Mouse (Mus musculus): ENCODE measurements around the gene Fez1.

The Fez1 gene

DNA sequence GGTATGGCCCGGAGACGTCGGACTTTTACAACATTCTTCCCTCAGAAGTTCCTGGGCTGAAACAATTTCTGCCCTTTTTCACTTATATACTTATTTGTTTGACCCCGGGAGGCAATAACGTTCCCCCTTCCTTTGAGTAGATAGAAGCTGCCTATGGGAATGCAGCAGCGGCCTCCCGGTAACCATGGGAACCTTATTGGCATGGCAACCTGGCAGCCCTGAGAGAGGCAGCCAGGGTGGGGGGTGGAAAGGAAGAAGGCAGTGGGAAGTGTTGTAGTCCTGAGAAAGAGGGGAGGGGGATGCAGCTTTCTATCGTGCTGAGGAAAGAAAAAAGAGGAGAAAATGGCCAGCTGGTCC, at the start of gene Fez1:
Gene Fez1, plus strand, starts transcription at position 221 of the 357 bp plus-strand sequence.
- DNase-seq (ENCODE audit: low spot score in 2 of 2): no peak

DNA sequence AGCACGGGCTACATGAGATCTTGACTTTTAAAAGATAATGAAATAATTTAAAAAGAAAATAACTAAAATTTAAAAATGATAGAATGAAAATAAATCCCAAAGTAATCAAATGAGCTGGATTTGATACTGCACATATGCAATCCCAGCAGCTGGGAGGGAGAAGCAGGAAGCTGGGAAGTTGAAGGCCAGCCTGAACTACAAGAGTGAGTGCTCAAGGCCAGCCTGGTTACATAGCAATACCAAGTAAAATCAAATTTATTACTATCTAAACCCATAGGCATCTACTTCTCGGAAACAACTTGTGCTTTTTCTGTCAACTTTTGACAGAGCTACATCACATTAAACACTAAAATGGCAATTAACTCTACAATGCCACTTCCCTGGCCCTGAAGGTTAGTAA, 37.7 kb upstream of the Fez1 start:
- no peak for DNase-seq (ENCODE audit: low spot score in 2 of 2)

DNA sequence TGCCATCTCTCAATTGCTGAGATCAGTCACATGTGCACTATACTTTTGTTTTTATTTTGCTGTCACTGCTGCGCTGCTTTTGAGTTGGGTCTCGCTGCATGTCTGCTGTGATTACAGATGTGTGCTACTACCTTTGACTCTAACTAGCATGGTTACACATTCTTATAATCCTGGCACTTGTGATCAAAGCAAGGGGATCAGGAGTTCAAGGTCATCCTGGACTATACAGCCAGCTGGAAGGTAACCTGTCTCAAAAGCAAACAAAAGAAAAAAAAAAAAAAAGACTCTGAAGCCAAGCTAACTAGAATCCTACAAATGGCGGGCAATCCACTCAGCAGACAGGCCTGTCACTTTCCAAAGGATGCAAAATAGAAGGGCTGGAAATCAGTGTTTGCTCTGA, 29.5 kb upstream of the Fez1 start:
- DNase-seq (ENCODE audit: low spot score in 2 of 2): no peak

DNA sequence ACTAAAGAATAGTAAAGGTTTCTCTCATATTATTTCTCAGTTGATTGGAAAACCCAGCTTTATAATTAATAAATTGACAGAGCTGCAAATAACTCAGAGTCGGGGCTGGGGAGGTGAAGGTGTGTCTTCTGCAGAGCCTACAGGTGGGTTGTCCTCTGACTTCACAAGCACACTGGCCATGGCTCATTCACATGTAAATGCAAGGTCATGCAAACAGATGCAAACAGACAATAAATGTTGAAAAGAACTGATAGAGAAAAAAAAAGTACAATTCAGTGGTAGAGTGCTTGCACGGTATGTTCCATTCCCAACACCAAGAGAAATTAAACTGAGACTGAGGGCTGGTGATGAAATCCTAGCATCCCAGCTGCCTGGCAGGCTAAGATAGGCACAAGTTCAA, 27.2 kb upstream of the Fez1 start:
- DNase-seq (ENCODE audit: low spot score in 2 of 2): no peak

DNA sequence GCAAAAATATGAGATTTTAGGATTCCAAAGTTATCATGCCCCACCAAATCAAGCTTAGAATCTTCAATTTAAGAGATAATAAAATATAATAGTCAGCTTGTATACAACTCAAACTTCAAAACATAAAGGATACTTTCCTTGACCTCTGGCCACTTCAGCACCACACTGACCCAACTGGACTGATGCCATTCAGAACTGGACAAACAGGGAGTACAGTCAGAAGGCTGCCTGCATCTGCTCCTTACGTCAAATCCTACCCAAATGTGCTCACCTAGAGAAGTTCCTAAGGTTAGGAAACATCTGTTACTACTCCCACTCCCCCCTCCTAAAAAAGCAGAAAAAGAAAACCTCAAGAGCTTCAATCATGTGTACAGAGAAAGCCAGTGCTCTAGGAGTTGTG, 26.1 kb upstream of the Fez1 start:
- no peak for DNase-seq (ENCODE audit: low spot score in 2 of 2)

DNA sequence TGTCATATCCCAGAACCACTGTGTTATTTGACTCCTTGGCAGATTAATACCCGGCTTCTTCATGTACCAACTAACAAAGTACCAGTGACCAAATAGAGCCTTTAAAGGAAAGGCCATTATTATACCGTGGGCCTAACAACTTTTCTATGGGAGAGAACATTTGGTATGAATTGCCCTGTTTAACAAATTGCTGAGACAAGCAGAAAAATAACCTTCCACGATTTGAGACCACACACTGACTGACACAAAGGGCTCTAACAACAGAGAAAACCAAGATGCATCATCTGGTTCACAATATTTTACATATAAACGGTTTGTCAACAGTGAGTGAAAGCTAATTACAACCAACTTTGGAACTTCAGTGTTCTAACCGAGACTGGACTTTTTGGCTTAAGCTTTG, 25.4 kb upstream of the Fez1 start:
- DNase-seq (ENCODE audit: low spot score in 2 of 2): no peak

DNA sequence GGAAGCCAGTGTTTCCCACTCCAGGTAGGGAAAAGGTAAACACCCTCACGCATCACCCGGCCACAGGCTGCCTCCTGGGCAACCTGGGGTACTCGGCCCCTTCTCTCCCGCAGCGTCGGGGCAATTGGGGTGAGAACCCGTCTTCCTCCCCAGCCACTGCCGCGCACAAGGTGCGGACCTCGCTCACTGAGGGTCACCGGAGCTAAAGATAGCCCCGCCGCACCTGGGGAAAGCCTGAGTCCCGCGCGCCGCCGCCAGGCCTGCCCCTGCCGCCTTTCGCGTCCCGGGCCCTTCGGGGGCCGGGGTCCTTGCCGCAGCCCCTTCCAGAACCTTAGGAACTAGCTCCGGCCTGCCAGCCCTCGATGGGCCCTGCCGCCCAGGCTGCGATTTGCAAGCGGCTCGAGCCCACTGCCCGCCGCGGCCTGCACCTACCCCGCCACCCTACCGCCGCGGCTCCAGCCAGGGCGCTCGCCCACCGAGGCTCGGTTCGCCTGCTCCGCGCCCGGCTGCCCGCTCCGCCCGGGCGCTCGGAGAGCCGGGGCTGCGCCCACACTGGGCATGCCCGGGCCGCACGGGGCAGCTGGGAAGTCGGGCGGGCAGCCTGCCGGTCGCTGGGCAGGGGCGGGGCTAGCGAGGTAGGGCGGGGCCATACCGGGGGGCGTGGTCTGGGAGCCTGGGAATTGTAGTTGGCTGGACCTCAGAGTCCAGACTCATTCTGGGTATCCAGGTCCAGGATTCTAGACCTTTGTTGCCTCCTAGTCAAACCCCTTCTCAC, 24.7 kb upstream of the Fez1 start, which contains the start of gene Ei24:
Gene Ei24, minus strand, starts transcription at position 613 of the 775 bp plus-strand sequence.
- DNase-seq (ENCODE audit: low spot score in 2 of 2): peak; percentile 55 to 69

DNA sequence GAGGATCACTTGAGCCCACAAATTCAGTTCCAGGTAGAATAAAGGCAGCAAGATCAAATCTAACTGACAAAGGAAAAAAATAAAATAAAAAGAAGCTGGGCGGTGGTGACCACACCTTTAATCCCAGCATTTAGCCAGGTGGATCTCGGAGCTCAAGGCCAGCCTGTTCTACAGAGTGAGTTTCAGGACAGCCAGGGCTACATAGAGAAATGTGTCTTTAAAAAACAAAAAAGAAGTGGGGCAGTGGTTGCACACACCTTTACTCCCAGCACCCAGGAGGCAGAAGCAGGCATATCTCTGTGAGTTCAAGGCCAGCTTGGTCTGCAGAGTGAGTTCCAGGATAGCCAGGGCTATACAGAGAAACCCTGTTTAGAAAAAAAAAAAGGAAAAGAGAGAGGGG, 19.7 kb upstream of the Fez1 start:
- no peak for DNase-seq (ENCODE audit: low spot score in 2 of 2)

DNA sequence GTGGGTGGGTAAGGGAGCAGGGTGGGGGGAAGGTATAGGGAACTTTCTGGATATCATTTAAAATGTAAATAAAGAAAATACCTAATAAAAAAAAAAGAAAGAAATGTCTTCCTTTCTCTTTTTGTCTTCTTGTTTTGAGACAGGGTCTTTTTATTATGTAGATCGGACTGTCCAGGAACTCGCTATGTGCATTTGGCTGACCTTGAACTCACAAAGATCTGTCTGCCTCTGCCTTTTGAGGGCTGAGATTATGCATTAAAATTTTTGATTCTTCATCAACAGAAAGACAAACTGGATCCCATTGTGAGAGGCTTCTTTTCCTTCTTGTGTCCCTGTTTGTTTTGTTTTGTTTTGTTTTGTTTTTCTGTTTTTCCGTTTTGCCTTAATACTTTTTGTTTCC, 18.7 kb upstream of the Fez1 start:
- no peak for DNase-seq (ENCODE audit: low spot score in 2 of 2)

DNA sequence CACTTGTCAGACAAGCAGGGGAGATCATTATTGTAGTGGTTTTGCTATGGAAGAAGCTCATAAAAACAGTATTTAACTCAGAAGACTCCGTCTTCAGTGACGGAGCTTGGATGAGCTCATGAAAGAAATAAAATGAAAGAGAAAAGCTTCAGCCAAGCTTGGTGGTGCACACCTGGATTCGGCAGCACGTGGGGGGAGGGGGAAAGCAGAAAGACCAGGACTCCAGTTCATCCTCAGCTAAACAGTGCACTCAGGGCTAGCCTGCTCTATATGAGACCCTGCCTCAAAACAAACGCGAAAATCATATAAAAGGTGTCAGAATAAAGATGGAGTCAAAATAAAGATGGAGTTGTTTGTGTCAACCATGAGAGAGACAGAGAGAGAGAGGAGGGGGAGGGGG, 18.3 kb upstream of the Fez1 start:
- DNase-seq (ENCODE audit: low spot score in 2 of 2): no peak

DNA sequence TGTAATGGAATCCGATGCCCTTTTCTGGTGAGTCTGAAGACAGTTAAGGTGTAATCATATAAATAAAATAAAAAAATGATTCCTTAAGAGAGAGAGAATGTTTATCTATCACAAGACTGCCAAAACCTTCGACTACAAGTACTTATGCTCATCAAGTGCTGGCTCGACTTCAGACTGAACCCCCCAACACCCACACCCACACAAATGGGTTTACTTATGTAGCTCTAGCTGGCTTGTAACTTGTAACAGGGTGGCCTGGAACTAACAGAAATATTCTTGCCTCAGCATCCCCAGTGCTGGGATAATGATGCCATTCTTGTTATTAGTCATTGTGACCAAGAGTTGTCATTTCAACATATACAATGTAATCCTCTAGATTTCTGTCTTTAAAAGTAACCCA, 17.7 kb upstream of the Fez1 start:
- DNase-seq (ENCODE audit: low spot score in 2 of 2): no peak

DNA sequence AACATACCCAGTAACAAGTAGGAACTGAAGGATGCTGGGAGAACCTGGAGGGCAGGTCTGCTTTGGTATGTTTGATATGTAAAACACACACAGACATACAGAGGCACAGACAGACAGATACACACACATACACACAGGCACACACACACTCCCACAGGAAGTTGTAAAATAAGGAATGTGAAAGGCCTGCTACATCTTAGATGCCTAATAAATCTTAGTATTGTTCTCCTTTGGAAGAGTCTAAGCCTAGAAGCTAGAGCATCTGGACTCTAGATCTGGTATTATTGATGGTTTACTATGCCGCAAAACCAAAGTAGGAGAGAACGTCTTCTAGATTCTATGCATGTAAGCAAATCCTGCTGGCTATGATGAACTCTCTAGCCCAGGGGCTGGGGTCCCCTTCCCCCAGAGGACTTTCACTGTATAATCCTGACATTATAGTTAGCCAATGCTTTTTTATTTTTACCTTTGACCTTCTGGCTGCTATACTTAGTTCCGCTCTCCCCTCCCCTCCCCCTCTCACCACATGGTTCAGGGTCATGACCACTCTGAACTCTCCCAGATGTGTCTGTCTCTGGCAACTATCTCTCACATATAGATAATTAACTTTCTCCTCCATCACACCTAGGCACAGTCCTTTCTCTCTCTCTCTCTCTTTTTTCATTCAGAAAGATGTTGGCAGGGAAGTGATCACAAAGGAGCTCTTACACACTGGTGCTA, 16.2 kb upstream of the Fez1 start:
- DNase-seq (ENCODE audit: low spot score in 2 of 2): no peak

DNA sequence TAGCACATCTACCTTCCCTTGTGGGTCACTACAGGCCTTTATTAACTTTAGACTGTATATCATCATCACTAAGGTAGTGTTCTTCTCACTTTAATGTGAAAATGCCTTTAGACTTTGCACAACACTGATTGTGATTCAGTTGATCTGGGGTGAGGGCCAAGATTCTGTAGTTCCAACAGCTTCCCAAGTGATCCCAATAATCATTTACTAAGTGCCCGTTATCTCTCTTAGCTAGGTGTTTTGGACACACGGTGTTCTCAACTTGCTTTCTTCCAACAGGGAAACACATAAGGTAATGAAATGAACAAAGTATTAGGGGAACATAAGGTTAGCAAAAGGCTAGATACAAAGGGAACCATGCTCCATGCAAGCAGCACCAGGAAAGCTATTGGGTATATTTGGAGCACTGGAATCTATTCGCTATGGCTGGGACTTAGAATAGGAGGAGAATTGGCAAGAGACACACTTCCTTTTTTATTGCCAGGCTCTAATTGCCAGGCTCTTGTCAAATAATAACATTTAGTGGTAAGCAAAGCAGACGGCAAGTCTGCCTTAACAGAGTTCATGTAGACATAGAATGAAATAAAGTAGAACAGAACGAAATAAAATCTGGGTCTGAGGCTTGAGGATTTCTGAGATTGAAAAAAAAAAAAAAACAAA, 13.4 kb upstream of the Fez1 start:
- DNase-seq (ENCODE audit: low spot score in 2 of 2): no peak

DNA sequence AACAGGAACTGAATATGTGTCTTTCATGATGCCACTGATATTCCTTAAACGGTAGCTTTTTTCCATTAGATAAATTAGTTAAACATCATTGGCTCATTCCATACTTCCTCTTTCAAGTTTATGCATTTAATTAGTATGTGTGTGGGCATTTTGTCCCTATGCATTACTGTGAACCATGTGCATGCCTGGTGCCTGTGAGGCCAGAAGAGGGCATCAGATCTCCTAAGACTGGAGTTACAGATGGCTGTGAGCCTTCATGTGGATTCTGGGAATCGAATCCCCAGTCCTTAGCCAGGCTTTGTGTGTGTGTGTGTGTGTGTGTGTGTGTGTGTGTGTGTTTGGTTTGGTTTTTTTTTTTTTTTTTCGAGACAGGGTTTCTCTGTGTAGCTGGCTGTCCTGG, 7.2 kb upstream of the Fez1 start:
- DNase-seq (ENCODE audit: low spot score in 2 of 2): no peak

DNA sequence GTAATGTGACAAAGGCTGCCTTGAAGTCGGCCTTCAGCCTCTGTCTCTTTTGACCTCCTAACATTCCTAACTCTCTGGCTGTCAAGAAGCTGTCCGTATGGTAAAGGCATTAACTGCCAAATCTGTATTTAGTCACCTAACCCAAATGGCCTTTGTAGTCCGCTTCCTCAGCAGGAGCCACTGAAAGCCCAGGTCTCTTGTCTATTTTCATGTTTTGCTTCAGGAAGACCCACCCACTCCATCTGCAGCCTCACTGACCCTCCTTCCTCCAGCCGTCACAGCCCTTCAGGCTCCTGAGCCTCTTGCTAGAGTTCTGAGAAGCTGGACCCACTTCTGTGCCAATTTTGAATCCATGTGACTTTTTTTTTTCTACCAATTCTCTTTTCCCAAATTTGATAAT, 2.8 kb upstream of the Fez1 start:
- DNase-seq (ENCODE audit: low spot score in 2 of 2): no peak

DNA sequence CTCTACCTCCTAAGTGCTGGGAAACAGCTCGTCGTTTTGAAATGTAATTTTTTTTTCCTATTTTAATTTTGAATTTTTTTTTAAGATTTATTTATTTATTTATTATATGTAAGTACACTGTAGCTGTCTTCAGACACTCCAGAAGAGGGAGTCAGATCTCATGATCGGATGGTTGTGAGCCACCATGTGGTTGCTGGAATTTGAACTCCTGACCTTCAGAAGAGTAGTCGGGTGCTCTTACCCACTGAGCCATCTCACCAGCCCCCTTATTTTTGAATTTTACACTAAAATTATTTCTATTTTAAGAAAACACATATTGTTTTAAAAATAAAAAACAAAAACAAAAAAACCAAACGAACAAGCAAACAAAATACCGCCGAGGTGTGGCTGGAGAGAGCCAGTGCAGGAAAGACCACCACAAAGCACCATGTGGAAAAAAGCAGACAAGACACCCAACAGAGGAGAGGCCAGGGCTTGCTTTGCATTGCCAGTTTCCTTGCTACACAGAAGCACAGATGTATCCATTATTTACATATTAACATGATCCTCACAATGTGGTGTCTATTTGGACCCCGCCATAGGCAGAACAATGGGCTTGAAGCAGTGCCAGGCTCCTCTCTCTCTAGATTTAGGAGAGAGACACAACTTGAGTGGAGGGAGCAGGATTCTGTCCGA, 558 bp upstream of the Fez1 start:
- no peak for DNase-seq (ENCODE audit: low spot score in 2 of 2)

DNA sequence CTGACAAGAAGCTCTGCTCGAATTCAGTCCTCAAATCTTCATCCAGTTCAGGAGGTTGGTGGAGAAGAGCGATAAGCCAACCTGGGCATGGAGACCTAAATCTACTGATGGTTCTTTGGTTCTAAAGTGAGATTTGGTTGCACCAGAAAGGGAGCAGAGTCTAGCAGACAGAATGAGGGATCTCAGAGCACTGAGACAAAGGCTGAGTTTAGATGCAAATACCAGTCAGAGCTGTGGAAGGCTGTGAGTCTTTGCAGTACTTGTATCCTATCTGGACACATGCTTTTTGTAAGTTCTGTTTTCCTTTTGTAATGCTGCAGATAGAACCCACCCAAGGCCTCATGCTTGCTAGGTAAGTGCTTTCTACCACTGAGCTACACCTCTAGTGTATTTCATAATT, 360 bp downstream of the Fez1 start:
- DNase-seq (ENCODE audit: low spot score in 2 of 2): no peak

DNA sequence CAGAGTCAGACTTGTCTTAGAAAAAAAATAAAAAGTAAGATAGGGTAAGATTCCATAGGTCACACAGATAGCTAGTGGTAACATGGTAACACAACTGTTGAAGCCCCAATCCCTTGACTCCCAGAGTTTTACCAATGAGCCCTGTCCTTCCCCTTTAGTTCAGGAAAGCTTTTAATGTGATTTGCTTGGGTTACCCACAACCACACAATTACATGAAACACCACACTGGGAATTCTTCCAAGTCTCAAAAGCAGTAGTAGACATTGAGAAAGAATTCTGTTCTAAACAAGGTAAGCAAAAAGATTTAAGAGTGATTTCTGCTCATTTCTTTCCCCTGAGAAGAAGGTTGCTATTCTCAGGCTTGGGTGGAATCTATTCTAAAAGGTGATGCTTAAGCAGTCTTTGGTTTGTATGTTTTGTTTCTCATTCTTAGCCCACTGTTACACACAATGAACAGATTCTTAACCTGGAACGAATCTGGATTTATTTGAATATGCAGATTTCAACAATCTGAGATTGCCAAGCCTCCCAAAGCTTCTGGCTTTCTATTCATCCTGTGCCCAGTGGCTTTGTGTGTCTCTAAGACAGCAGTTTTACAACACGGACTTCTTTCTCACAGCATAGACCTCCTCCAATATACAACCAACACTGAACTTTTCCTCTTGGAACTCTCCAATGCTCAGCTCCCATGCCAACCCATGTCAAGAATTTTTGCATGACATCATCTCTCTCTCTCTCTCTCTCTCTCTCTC, 5.1 kb downstream of the Fez1 start:
- DNase-seq (ENCODE audit: low spot score in 2 of 2): no peak

DNA sequence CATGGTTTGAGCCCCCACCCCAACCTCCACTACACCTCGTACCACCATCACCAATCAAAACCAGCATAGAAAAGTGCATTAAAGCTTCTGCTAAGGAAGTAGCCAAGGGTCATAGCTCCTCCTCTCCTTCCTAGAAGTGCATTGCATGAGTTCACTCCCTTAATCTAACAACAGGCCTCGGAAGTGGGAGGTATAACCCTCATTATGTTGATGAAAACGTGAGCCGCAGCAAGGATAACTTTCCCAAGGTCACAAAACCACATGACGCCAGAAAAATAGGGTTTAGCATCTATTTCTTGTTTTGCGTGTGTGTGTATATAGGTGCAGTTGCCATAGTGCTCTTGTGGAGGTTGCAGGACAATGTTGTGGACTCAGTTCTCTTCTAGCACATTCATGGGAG, 9.7 kb downstream of the Fez1 start:
- no peak for DNase-seq (ENCODE audit: low spot score in 2 of 2)

DNA sequence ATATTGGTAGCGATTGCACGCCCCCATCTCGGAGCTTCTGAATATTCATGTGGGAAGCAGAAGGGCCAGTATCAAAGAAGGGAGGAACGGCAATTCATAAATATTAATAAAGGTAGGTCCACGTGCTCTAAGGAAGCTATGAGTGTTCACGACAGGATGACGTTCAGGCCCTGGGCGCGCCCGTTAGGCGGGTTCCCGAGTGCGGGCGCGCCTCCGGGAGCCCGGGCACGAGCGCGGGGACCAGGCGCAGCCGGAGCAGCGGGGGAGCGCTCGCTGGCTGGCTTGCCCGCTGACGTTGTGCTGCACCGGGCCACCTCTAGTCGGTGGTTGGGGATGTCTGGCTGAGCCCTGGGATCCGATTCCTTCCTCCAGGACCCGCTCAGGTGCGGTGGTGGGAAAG, 10.9 kb downstream of the Fez1 start:
- peak in 1 of 2 experiments; percentile 17 for DNase-seq (ENCODE audit: low spot score in 2 of 2)

DNA sequence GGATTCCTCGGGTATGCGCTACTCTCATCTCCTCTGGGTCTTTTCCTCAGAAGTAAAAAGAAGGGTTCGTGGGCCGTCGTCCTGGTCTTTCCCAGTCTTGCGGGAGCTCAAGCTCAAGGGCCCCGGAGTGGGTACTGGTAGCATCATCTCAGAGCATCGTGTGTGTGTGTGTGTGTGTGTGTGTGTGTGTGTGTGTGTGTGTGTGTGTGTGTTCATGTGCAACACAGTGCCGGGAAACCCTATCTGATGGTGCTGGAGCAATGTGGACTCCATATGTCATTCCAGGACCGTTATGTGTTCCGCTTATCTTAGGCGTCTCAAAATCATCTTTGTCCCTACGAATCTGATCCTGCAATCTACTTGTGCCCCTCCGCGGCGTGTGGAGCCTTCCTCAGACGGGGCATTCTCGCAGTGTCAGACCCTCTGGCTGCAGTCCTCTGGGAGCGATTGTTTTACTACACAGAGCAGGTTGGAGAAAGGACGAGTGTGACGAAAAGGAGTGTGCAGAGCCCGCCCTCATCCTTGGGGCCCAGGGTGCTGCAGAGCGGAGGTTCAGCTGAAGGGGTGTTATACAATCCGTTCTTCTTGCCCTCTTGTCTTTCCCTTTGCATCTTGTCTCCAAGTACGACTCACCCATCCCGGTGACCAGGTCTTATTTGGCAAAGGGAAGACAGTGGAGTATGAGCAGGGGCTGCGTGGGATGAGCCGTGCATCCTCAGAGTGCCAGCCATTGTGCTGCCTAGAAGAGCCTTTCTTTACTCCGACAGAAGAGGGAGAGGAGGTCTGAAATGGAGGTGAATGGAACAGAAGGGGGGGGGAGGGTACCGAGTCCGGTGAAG, 11.6 kb downstream of the Fez1 start:
- no peak for DNase-seq (ENCODE audit: low spot score in 2 of 2)
